Mouse (Mus musculus) hindbrain, embryonic 11.5 days (tissue): ENCODE measurements around the gene Crispld2. TPM values are rescaled to one million over a fixed set of nuclear protein-coding genes. Genes with fewer than 3 reads are reported as not detected.

ENCODE experiments used
- ATAC-seq: fragments of 200-750 bp; cut with Nextera tagmentation; 2 replicates; pipeline ENCODE4 v1.8.0; 2017; ENCODE audit warnings: mild to moderate bottlenecking, moderate TSS enrichment, moderate library complexity; ENCODE audit not compliant: low FRiP score
- DNase-seq: peaks from one replicate; pipeline ENCODE4 v3.0.0-alpha.2; 2015; ENCODE audit warnings: low spot score
- H3K27ac ChIP-seq: fragments of 300-500 bp; sonication (generic); 2 replicates; pipeline ENCODE4 v1.5.1; 2014; ENCODE audit warnings: mild to moderate bottlenecking, low read depth, low read length
- H3K27me3 ChIP-seq: fragments of 300-500 bp; sonication (generic); 2 replicates; pipeline ENCODE4 v1.6.1; 2014; ENCODE audit warnings: mild to moderate bottlenecking, low read length, moderate library complexity, mixed read lengths; ENCODE audit not compliant: control insufficient read depth, insufficient read depth
- H3K36me3 ChIP-seq: fragments of 300-500 bp; sonication (generic); 2 replicates; pipeline ENCODE4 v1.6.1; 2014; ENCODE audit warnings: mild to moderate bottlenecking, low read length, moderate library complexity, mixed read lengths; ENCODE audit not compliant: control insufficient read depth, insufficient read depth
- H3K4me1 ChIP-seq: fragments of 300-500 bp; sonication (generic); replicated peaks from 2 replicates; pipeline ENCODE4 v1.6.1; 2014; ENCODE audit warnings: low read length, mixed read lengths; ENCODE audit not compliant: control insufficient read depth, insufficient read depth
- H3K4me2 ChIP-seq: fragments of 300-500 bp; sonication (generic); replicated peaks from 2 replicates; pipeline ENCODE4 v1.6.1; 2014; ENCODE audit warnings: mild to moderate bottlenecking, low read depth, low read length
- H3K4me3 ChIP-seq: fragments of 300-500 bp; sonication (generic); 2 replicates; pipeline ENCODE4 v1.5.1; 2014; ENCODE audit warnings: low read depth, low read length
- H3K9ac ChIP-seq: fragments of 300-500 bp; sonication (generic); 2 replicates; pipeline ENCODE4 v1.6.1; 2014; ENCODE audit warnings: low read depth, low read length
- H3K9me3 ChIP-seq: fragments of 300-500 bp; sonication (generic); 2 replicates; pipeline ENCODE4 v1.6.1; 2016; ENCODE audit warnings: low read length; ENCODE audit not compliant: control insufficient read depth
- WGBS: fragments of 180-500 bp; shearing (Covaris S2); extraction: QIAGEN DNeasy Blood & Tissue Kit; methylation state at CpG from one replicate; pipeline ENCODE4 v1.1.7; 2014; 5-methylcytosine and 5-hydroxymethylcytosine counted together
- polyA plus RNA-seq: library from polyadenylated mRNA; unstranded; fragments of >200 nt; fragmentation: Nextera tagmentation; extraction: Ambion mirVana; gene quantifications from 2 replicates; pipeline ENCODE4 v1.2.1, GENCODE M21; 2014

Gene Crispld2
- polyA plus RNA-seq, 1 experiment from 2014 or later, result 2.1 TPM

DNA sequence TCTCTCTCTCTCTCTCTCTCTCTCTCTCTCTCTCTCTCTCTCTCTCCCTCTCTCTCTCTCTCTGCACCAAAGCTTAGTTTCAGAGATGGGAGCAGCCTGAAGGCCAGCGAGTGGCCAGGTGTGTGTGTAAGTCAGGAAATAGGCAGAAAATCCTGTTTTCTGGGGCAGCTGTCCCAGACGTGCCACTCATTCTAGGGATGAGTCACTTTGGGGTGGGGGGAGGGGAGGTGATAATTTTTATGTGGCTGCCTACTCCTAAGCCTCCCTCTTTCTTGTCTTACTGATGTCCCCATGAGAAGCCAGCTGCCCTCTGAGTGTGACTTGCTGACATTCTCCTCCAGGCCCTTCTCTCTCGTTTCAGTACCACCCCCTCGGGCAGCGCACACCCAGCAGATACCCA lies 6.1 kb upstream of the Crispld2 start:
- 80% methylated on average over 5 of the region's 5 CpGs for WGBS
- no peaks in the 10 kb centered on the region for H3K9me3 ChIP-seq
- ATAC-seq, result no peak
- H3K27ac ChIP-seq, result no peak overlapping the region
- no peaks in the 10 kb centered on the region for H3K4me1 ChIP-seq
- peaks cover 2% of the 10 kb centered on the region; the same call in 1 of the 2 replicates for H3K27me3 ChIP-seq
- DNase-seq, result no peak
- no peak overlapping the region for H3K4me3 ChIP-seq
- no peaks in the 10 kb centered on the region for H3K36me3 ChIP-seq
- H3K4me2 ChIP-seq, result no peak overlapping the region
- H3K9ac ChIP-seq, result no peak overlapping the region

DNA sequence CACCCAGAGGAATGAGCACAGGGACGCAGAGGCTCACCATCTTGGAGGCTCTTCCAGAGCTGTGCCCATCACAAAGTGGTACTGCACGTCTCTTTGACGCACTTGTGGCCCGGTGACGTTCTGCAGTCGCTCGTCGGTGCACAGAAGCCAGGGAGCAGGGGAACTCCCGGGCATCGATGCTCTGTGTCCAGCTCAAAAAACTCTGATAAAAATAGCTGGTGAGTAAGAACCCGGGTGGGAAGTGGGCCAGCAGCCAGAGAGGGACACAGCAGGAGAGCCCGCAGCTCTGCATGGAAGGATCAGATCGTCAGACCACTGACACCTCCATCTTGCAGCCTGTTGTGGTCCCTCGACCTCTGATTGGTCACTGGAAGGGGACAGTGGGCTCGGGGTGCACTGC lies 4.2 kb upstream of the Crispld2 start:
- no peaks in the 10 kb centered on the region for H3K9me3 ChIP-seq
- no peak for ATAC-seq
- no peak overlapping the region for H3K4me2 ChIP-seq
- no peak overlapping the region for H3K4me3 ChIP-seq
- H3K9ac ChIP-seq, result no peak overlapping the region
- 73% methylated on average over 15 of the region's 15 CpGs for WGBS
- H3K4me1 ChIP-seq, result 0 out of 2 replicates have a peak, but pooled peaks cover 3% of the 10 kb centered on the region
- no peak overlapping the region for H3K27ac ChIP-seq
- no peak for DNase-seq
- H3K36me3 ChIP-seq, result no peaks in the 10 kb centered on the region
- peaks cover 13% of the 10 kb centered on the region for H3K27me3 ChIP-seq

- DNase-seq (no peak), ATAC-seq (no peak)
- Histone ChIP-seq H3K27ac (no peak overlapping the region), H3K9me3 (no peaks in the 10 kb centered on the region), H3K9ac (no peak overlapping the region), H3K36me3 (no peaks in the 10 kb centered on the region), H3K4me2 (no peak overlapping the region), H3K4me1 (peaks cover 3% of the 10 kb centered on the region; the same call in 1 of the 2 replicates), H3K27me3 (peaks cover 22% of the 10 kb centered on the region), H3K4me3 (no peak overlapping the region)
- 69% methylated on average over 7 of the region's 7 CpGs for WGBS
Measured at GRCm38 (mm10) chr8:119994114-119994513, 1.9 kb downstream of the Crispld2 start.

DNA sequence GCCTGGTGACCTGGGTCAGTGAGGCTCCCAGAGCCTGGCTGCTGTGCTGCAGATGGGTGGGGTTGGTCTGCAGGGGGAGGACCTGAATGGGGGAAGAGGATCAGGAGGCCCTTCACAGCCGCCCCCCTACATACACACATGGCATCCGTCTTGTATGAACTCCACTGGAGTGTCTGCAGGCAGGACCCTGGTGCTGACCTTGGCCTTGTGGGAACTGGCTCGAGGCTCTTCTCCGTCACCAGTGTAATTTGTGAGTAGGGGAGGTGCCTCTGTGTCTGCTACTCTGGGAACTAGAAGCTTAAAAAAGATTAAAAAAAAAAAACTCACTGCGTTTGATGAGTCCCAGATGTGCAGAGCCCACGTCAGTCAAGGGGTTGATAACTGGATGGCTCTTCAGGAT lies 2.3 kb downstream of the Crispld2 start:
- Histone ChIP-seq H3K4me1 (peaks cover 3% of the 10 kb centered on the region; the same call in 1 of the 2 replicates), H3K36me3 (no peaks in the 10 kb centered on the region), H3K27me3 (peaks cover 22% of the 10 kb centered on the region), H3K27ac (no peak overlapping the region), H3K4me2 (no peak overlapping the region), H3K9ac (no peak overlapping the region), H3K4me3 (no peak overlapping the region), H3K9me3 (no peaks in the 10 kb centered on the region)
- 57% methylated on average over 6 of the region's 6 CpGs for WGBS
- DNase-seq (no peak), ATAC-seq (no peak)

DNA sequence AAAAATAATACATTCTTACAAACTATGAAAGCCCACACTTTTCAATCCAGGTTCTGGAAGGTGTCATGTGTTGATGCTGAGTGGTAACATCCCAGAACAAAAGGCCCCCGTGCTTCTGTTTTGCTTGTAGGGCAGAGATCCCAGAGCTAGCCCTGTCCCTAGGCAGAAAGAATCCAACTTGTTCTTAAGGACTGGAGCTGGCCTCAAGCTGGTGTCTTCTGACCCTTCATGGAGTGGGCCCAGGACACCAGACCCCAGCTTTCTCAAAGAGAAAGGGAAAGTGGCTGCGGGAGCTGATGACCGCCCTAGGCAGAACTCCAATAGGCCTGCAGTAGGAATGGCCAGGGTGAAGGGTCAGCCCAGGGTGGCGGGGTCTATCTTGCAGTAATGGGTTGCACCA lies 5.0 kb downstream of the Crispld2 start:
- Histone ChIP-seq H3K27me3 (peaks cover 13% of the 10 kb centered on the region), H3K4me3 (no peak overlapping the region), H3K36me3 (no peaks in the 10 kb centered on the region), H3K4me1 (peaks cover 3% of the 10 kb centered on the region; the same call in 1 of the 2 replicates), H3K4me2 (no peak overlapping the region), H3K9ac (no peak overlapping the region), H3K9me3 (no peaks in the 10 kb centered on the region), H3K27ac (no peak overlapping the region)
- 82% methylated on average over 4 of the region's 4 CpGs for WGBS
- ATAC-seq (no peak), DNase-seq (no peak)

DNA sequence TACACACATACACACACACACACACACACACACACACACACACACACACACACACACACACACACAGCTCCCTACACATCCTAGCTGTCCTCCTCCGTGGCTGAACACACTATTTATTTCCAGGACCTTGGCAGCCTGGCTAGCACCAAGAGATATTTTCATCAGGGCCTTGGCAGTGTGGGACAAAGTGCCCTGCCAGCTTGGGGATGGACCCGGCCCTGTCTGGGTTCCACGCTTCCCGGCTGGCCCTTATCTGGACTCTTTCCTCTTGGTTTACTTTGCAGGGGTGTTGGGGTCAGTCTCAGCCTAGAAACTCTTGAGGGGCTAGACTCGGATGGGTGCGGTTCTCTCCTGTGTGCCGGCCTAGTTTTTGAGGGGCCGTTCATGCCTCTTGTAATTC lies 8.2 kb downstream of the Crispld2 start:
- Histone ChIP-seq H3K4me1 (no peaks in the 10 kb centered on the region), H3K27ac (no peak overlapping the region), H3K4me2 (no peak overlapping the region), H3K9ac (no peak overlapping the region), H3K36me3 (no peaks in the 10 kb centered on the region), H3K9me3 (no peaks in the 10 kb centered on the region), H3K27me3 (no peaks in the 10 kb centered on the region), H3K4me3 (no peak overlapping the region)
- DNase-seq, result no peak
- 74% methylated on average over 8 of the region's 8 CpGs for WGBS
- no peak for ATAC-seq

- DNase-seq, result peak; percentile 37
- no peaks in the 10 kb centered on the region for H3K27me3 ChIP-seq
- no peaks in the 10 kb centered on the region for H3K36me3 ChIP-seq
- ATAC-seq, result no peak
- H3K4me1 ChIP-seq, result no peaks in the 10 kb centered on the region
- 68% methylated on average over 7 of the region's 7 CpGs for WGBS
- no peaks in the 10 kb centered on the region for H3K9me3 ChIP-seq
- H3K27ac ChIP-seq, result no peak overlapping the region
- no peak overlapping the region for H3K4me2 ChIP-seq
- H3K9ac ChIP-seq, result no peak overlapping the region
- no peak overlapping the region for H3K4me3 ChIP-seq
Measured at GRCm38 (mm10) chr8:120001712-120002111, 9.5 kb downstream of the Crispld2 start.

DNA sequence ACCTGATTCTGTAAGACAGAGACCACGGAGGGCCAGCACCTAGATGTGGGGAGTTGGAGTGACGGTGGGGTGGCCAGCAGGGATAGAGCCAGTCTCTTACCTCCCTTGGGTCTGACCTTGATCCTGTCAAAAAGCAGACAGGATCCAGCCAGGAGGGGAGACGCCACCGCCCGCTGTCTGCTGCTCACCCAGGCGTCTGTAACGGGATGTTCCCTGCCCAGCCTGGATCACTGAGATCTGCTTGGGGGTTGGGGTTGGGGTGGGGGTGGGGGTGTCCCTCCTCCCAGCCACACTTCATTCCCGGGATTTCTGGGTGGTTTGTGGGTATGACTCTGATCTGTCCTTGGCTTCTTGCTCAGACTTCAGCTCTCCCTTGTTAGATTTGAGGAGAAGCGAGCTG lies 10.1 kb downstream of the Crispld2 start:
- Histone ChIP-seq H3K27ac (no peak overlapping the region), H3K9ac (no peak overlapping the region), H3K4me1 (no peaks in the 10 kb centered on the region), H3K4me3 (no peak overlapping the region), H3K4me2 (no peak overlapping the region), H3K36me3 (no peaks in the 10 kb centered on the region), H3K27me3 (no peaks in the 10 kb centered on the region), H3K9me3 (no peaks in the 10 kb centered on the region)
- DNase-seq (no peak), ATAC-seq (no peak)
- WGBS, result 69% methylated on average over 9 of the region's 9 CpGs

DNA sequence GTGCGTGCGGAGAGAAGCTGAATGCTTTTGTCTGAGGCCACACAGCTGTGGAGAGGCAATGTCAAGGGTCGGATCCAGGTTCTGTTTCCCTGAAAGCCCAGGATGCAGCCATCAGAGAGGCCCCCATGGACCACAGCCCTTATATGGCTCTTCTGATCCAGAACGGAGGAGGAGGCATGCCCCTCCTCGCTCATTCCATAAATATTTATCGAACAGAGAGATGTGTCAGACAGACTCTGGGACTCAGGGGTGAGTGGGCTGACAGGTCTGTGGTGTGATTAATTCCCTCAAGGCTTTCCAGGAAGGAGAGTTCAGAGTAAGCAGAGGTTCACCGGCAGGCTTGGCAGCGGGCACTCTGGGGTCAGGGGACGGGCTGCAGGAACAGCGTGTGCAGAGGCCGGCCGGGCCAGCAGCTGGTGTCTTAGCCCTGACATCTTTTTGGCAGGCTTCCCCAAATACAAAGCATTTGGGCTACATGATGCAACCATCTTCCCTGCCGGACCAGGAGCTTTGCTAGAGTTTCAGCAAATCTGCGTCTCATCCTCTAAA lies 12.0 kb downstream of the Crispld2 start:
- no peak overlapping the region for H3K4me2 ChIP-seq
- H3K4me3 ChIP-seq, result no peak overlapping the region
- no peak overlapping the region for H3K27ac ChIP-seq
- ATAC-seq (peak; percentile 33; the same call in 1 of the 2 replicates), DNase-seq (peak; percentile 40)
- 47% methylated on average over 13 of the region's 14 CpGs for WGBS
- H3K4me1 ChIP-seq, result no peaks in the 10 kb centered on the region
- no peak overlapping the region for H3K9ac ChIP-seq
- no peaks in the 10 kb centered on the region for H3K9me3 ChIP-seq
- H3K36me3 ChIP-seq, result no peaks in the 10 kb centered on the region
- H3K27me3 ChIP-seq, result no peaks in the 10 kb centered on the region
